Mouse (Mus musculus) erythroblast, embryonic 14.5 days (primary cell): ENCODE results near the gene Grhl1. TPM values are rescaled to one million over a fixed set of nuclear protein-coding genes. Genes with fewer than 3 reads are reported as not detected.

Source experiments
- H3K27me3 ChIP-seq: 2 replicates; pipeline ENCODE4 v1.6.1; 2012; ENCODE audit warnings: inconsistent platforms; ENCODE audit not compliant: control insufficient read depth
- H3K36me3 ChIP-seq: 2 replicates; pipeline ENCODE4 v1.6.1; 2012; ENCODE audit warnings: mild to moderate bottlenecking, inconsistent platforms; ENCODE audit not compliant: control insufficient read depth
- H3K4me1 ChIP-seq: 2 replicates; pipeline ENCODE4 v1.6.1; 2012; ENCODE audit warnings: inconsistent platforms; ENCODE audit not compliant: control insufficient read depth
- H3K4me3 ChIP-seq: replicated peaks from 2 replicates; pipeline ENCODE3; 2012; ENCODE audit warnings: moderate library complexity, mild to moderate bottlenecking, inconsistent platforms
- H3K9me3 ChIP-seq: 2 replicates; pipeline ENCODE4 v1.6.1; 2012; ENCODE audit warnings: low read length, inconsistent platforms, mixed read lengths; ENCODE audit not compliant: control insufficient read depth
- GATA1 ChIP-seq: IDR thresholded peaks from 2 replicates; pipeline ENCODE4 v1.6.1; 2012; ENCODE audit warnings: low read length, inconsistent platforms, mixed read lengths
- TAL1 ChIP-seq: IDR thresholded peaks from 3 replicates; pipeline ENCODE4 v1.6.1; 2012; ENCODE audit warnings: low read length, inconsistent platforms, mixed read lengths
- polyA plus RNA-seq: library from polyadenylated mRNA; stranded (reverse); fragments of >175 nt; gene quantifications from 2 replicates; pipeline ENCODE4 v1.2.3, GENCODE M21; 2012

Grhl1 gene
- polyA plus RNA-seq, 1 experiment: 0.04 TPM

GRCm38 (mm10) chr12:24662131-24662530, 90.0 kb downstream of the Grhl1 start:
- TF ChIP-seq TAL1 (no peak), GATA1 (no peak)
- peaks cover 67% of the 10 kb centered on the region for H3K36me3 ChIP-seq
- no peaks in the 10 kb centered on the region for H3K27me3 ChIP-seq
- no peaks in the 10 kb centered on the region for H3K9me3 ChIP-seq
- no peak overlapping the region for H3K4me3 ChIP-seq
- H3K4me1 ChIP-seq: peaks cover 28% of the 10 kb centered on the region

Other genes starting within 250 kb of the Grhl1 start
- gene Taf1b, start 73.9 kb upstream of the Grhl1 start, polyA plus RNA-seq: 0.08 TPM in 2 replicates
- gene Klf11, start 79.0 kb downstream of the Grhl1 start, polyA plus RNA-seq: 13.4 and 13.7 TPM in 2 replicates
- gene Cys1, start 109.5 kb downstream of the Grhl1 start, polyA plus RNA-seq: not detected in 2 replicates
- 77.0 and 84.2 TPM in 2 replicates for gene Rrm2, start 136.0 kb downstream of the Grhl1 start, polyA plus RNA-seq